Mouse (Mus musculus): ENCODE results near the gene Zfp39.

GRCm38 (mm10) chr11:58931576-58931975 is 27.6 kb upstream of the Zfp39 start:
- TF ChIP-seq CTCF (IDR thresholded peaks at IDR 0.05; ENCODE audit: borderline replicate concordance, insufficient read depth, low read depth, low read length) (peak; percentile 20; the same call in 1 of the 2 replicates), POLR2A (IDR thresholded peaks at IDR 0.05; ENCODE audit: borderline replicate concordance, insufficient read depth, low read length) (no peak)
